Mouse (Mus musculus): ENCODE data around the gene Pfkp. TPM values are rescaled to one million over a fixed set of nuclear protein-coding genes. Genes with fewer than 3 reads are reported as not detected.

Gene Pfkp
- polyA plus RNA-seq, 1 experiment from 2014 or later, result 348 TPM

GRCm38 (mm10) chr13:6632935-6633334 is 15.6 kb downstream of the Pfkp start:
- Histone ChIP-seq H3K9me3 (ENCODE audit: control insufficient read depth, low read length) (no peaks in the 10 kb centered on the region), H3K9ac (no peak overlapping the region), H3K36me3 (replicated peaks; ENCODE audit: control insufficient read depth, insufficient read depth) (0 out of 2 replicates have a peak, but pooled peaks cover 6% of the 10 kb centered on the region), H3K4me2 (replicated peaks) (no peak overlapping the region), H3K4me3 (replicated peaks; ENCODE audit: low read length) (no peak overlapping the region), H3K4me1 (replicated peaks; ENCODE audit: control insufficient read depth, insufficient read depth, low read length) (no peaks in the 10 kb centered on the region; the same call in 1 of the 2 replicates), H3K27ac (no peak overlapping the region), H3K27me3 (ENCODE audit: control insufficient read depth, insufficient read depth, low read length) (no peaks in the 10 kb centered on the region)
- ATAC-seq (ENCODE audit: low FRiP score) (no peak), DNase-seq (ENCODE audit: low spot score) (no peak)
- WGBS, result 88% methylated on average over 4 of the region's 4 CpGs

- Histone ChIP-seq H3K4me3 (replicated peaks; ENCODE audit: low read length) (no peak overlapping the region), H3K9me3 (ENCODE audit: control insufficient read depth, low read length) (no peaks in the 10 kb centered on the region), H3K4me2 (replicated peaks) (no peak overlapping the region), H3K27ac (no peak overlapping the region), H3K27me3 (ENCODE audit: control insufficient read depth, insufficient read depth, low read length) (no peaks in the 10 kb centered on the region), H3K36me3 (replicated peaks; ENCODE audit: control insufficient read depth, insufficient read depth) (0 out of 2 replicates have a peak, but pooled peaks cover 6% of the 10 kb centered on the region), H3K4me1 (replicated peaks; ENCODE audit: control insufficient read depth, insufficient read depth, low read length) (no peaks in the 10 kb centered on the region; the same call in 1 of the 2 replicates), H3K9ac (no peak overlapping the region)
- WGBS, result 81% methylated on average over 8 of the region's 8 CpGs
- DNase-seq (ENCODE audit: low spot score) (no peak), ATAC-seq (ENCODE audit: low FRiP score) (no peak)
These were observed 16.1 kb downstream of the Pfkp start for GRCm38 (mm10) chr13:6632513-6632912.

GRCm38 (mm10) chr13:6631772-6632510 is 16.6 kb downstream of the Pfkp start:
- Histone ChIP-seq H3K36me3 (replicated peaks; ENCODE audit: control insufficient read depth, insufficient read depth) (0 out of 2 replicates have a peak, but pooled peaks cover 6% of the 10 kb centered on the region), H3K27me3 (ENCODE audit: control insufficient read depth, insufficient read depth, low read length) (no peaks in the 10 kb centered on the region), H3K9me3 (ENCODE audit: control insufficient read depth, low read length) (no peaks in the 10 kb centered on the region), H3K4me1 (replicated peaks; ENCODE audit: control insufficient read depth, insufficient read depth, low read length) (no peaks in the 10 kb centered on the region; the same call in 1 of the 2 replicates), H3K4me2 (replicated peaks) (no peak overlapping the region), H3K4me3 (replicated peaks; ENCODE audit: low read length) (no peak overlapping the region), H3K27ac (no peak overlapping the region), H3K9ac (no peak overlapping the region)
- WGBS, result 81% methylated on average over 12 of the region's 12 CpGs
- no peak for DNase-seq (ENCODE audit: low spot score)
- no peak for ATAC-seq (ENCODE audit: low FRiP score)

GRCm38 (mm10) chr13:6630660-6631059 is 17.9 kb downstream of the Pfkp start:
- H3K9me3 ChIP-seq (ENCODE audit: control insufficient read depth, low read length), result no peaks in the 10 kb centered on the region
- no peak overlapping the region for H3K4me2 ChIP-seq (replicated peaks)
- no peak overlapping the region for H3K9ac ChIP-seq
- ATAC-seq (ENCODE audit: low FRiP score), result no peak
- H3K4me1 ChIP-seq (replicated peaks; ENCODE audit: control insufficient read depth, insufficient read depth, low read length), result no peaks in the 10 kb centered on the region
- 93% methylated on average over 5 of the region's 5 CpGs for WGBS
- no peak overlapping the region for H3K27ac ChIP-seq
- no peak for DNase-seq (ENCODE audit: low spot score)
- H3K4me3 ChIP-seq (replicated peaks; ENCODE audit: low read length), result no peak overlapping the region
- H3K27me3 ChIP-seq (ENCODE audit: control insufficient read depth, insufficient read depth, low read length), result no peaks in the 10 kb centered on the region
- 0 out of 2 replicates have a peak, but pooled peaks cover 6% of the 10 kb centered on the region for H3K36me3 ChIP-seq (replicated peaks; ENCODE audit: control insufficient read depth, insufficient read depth)

- 71% methylated on average over 5 of the region's 5 CpGs for WGBS
- H3K36me3 ChIP-seq (replicated peaks; ENCODE audit: control insufficient read depth, insufficient read depth), result 0 out of 2 replicates have a peak, but pooled peaks cover 5% of the 10 kb centered on the region
- no peaks in the 10 kb centered on the region for H3K4me1 ChIP-seq (replicated peaks; ENCODE audit: control insufficient read depth, insufficient read depth, low read length)
- no peaks in the 10 kb centered on the region for H3K9me3 ChIP-seq (ENCODE audit: control insufficient read depth, low read length)
- H3K4me3 ChIP-seq (replicated peaks; ENCODE audit: low read length), result no peak overlapping the region
- no peak overlapping the region for H3K9ac ChIP-seq
- H3K4me2 ChIP-seq (replicated peaks), result no peak overlapping the region
- ATAC-seq (ENCODE audit: low FRiP score) (no peak), DNase-seq (ENCODE audit: low spot score) (no peak)
- H3K27ac ChIP-seq, result no peak overlapping the region
- no peaks in the 10 kb centered on the region for H3K27me3 ChIP-seq (ENCODE audit: control insufficient read depth, insufficient read depth, low read length)
These were observed 18.6 kb downstream of the Pfkp start for GRCm38 (mm10) chr13:6629927-6630326.

GRCm38 (mm10) chr13:6628998-6629764 is 19.4 kb downstream of the Pfkp start:
- DNase-seq (ENCODE audit: low spot score), result no peak
- no peak for ATAC-seq (ENCODE audit: low FRiP score)
- Histone ChIP-seq H3K4me2 (replicated peaks) (no peak overlapping the region), H3K9me3 (ENCODE audit: control insufficient read depth, low read length) (no peaks in the 10 kb centered on the region), H3K36me3 (replicated peaks; ENCODE audit: control insufficient read depth, insufficient read depth) (no peaks in the 10 kb centered on the region), H3K9ac (no peak overlapping the region), H3K27ac (no peak overlapping the region), H3K4me1 (replicated peaks; ENCODE audit: control insufficient read depth, insufficient read depth, low read length) (no peaks in the 10 kb centered on the region), H3K4me3 (replicated peaks; ENCODE audit: low read length) (no peak overlapping the region), H3K27me3 (ENCODE audit: control insufficient read depth, insufficient read depth, low read length) (no peaks in the 10 kb centered on the region)
- 88% methylated on average over 14 of the region's 14 CpGs for WGBS

- ATAC-seq (ENCODE audit: low FRiP score) (no peak), DNase-seq (ENCODE audit: low spot score) (no peak)
- H3K27me3 ChIP-seq (ENCODE audit: control insufficient read depth, insufficient read depth, low read length), result no peaks in the 10 kb centered on the region
- WGBS, result 93% methylated on average over 3 of the region's 3 CpGs
- no peaks in the 10 kb centered on the region for H3K9me3 ChIP-seq (ENCODE audit: control insufficient read depth, low read length)
- no peaks in the 10 kb centered on the region for H3K36me3 ChIP-seq (replicated peaks; ENCODE audit: control insufficient read depth, insufficient read depth)
- H3K4me3 ChIP-seq (replicated peaks; ENCODE audit: low read length), result no peak overlapping the region
- no peak overlapping the region for H3K9ac ChIP-seq
- no peak overlapping the region for H3K4me2 ChIP-seq (replicated peaks)
- no peak overlapping the region for H3K27ac ChIP-seq
- H3K4me1 ChIP-seq (replicated peaks; ENCODE audit: control insufficient read depth, insufficient read depth, low read length), result no peaks in the 10 kb centered on the region
These were observed 20.3 kb downstream of the Pfkp start for GRCm38 (mm10) chr13:6628261-6628660.

GRCm38 (mm10) chr13:6627352-6627751 is 21.2 kb downstream of the Pfkp start:
- WGBS, result 95% methylated on average over 3 of the region's 3 CpGs
- Histone ChIP-seq H3K9ac (no peak overlapping the region), H3K4me1 (replicated peaks; ENCODE audit: control insufficient read depth, insufficient read depth, low read length) (no peaks in the 10 kb centered on the region), H3K27ac (no peak overlapping the region), H3K36me3 (replicated peaks; ENCODE audit: control insufficient read depth, insufficient read depth) (no peaks in the 10 kb centered on the region), H3K9me3 (ENCODE audit: control insufficient read depth, low read length) (no peaks in the 10 kb centered on the region), H3K4me2 (replicated peaks) (no peak overlapping the region), H3K4me3 (replicated peaks; ENCODE audit: low read length) (no peak overlapping the region), H3K27me3 (ENCODE audit: control insufficient read depth, insufficient read depth, low read length) (no peaks in the 10 kb centered on the region)
- DNase-seq (ENCODE audit: low spot score) (no peak), ATAC-seq (ENCODE audit: low FRiP score) (no peak)

GRCm38 (mm10) chr13:6626508-6627114 is 22.0 kb downstream of the Pfkp start:
- Histone ChIP-seq H3K4me3 (replicated peaks; ENCODE audit: low read length) (no peak overlapping the region), H3K4me2 (replicated peaks) (no peak overlapping the region), H3K27me3 (ENCODE audit: control insufficient read depth, insufficient read depth, low read length) (no peaks in the 10 kb centered on the region), H3K9ac (no peak overlapping the region), H3K4me1 (replicated peaks; ENCODE audit: control insufficient read depth, insufficient read depth, low read length) (no peaks in the 10 kb centered on the region), H3K9me3 (ENCODE audit: control insufficient read depth, low read length) (no peaks in the 10 kb centered on the region), H3K36me3 (replicated peaks; ENCODE audit: control insufficient read depth, insufficient read depth) (peaks cover 7% of the 10 kb centered on the region), H3K27ac (no peak overlapping the region)
- ATAC-seq (ENCODE audit: low FRiP score) (no peak), DNase-seq (ENCODE audit: low spot score) (no peak)
- WGBS, result 70% methylated on average over 4 of the region's 4 CpGs
